Mouse (Mus musculus): ENCODE measurements around the gene Spib.

Spib gene

GRCm38 (mm10) chr7:44547725-44548124 is 15.9 kb upstream of the Spib start:
- DNase-seq, result no peak

DNA sequence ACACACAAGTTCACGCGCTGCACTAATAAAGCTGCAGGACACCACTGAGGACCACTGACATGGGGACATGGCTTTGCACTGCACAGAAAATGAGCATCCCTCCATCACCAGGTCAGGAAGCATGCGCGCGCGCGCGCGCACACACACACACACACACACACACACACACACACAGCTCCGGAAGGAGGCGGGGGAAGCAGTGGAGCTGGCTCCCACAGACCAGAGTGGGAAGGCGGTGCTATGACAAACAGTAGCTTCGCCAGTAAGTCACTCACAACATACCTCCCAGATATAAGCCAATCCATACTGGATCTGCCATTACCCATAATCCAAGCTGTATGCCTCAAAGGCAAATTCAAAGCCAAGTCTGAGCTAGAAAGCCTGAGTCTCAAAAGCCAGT is 15.2 kb upstream of the Spib start:
- DNase-seq, result no peak

- DNase-seq, result no peak
Observed at GRCm38 (mm10) chr7:44546274-44546673, 14.4 kb upstream of the Spib start.

DNA sequence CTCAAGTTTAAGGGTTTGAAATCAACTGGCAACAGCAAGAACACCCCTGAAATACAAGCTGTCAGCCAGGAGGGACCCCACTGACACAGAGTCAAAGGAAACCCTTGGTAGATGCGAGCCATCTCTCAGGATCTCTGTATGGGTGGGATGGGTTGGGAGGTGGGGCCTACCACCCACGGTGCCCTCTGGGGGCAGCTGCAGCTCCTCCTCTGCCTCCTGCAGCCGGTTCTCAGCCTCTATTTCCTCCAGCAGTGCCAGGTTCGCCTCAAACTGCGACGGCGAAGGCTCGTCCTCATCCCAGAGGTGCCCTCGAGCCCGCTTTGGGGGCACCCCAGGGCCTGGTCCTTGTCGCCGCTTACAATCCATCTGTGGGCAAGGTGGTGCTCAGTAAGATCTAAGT is 11.2 kb upstream of the Spib start:
- DNase-seq, result no peak

DNA sequence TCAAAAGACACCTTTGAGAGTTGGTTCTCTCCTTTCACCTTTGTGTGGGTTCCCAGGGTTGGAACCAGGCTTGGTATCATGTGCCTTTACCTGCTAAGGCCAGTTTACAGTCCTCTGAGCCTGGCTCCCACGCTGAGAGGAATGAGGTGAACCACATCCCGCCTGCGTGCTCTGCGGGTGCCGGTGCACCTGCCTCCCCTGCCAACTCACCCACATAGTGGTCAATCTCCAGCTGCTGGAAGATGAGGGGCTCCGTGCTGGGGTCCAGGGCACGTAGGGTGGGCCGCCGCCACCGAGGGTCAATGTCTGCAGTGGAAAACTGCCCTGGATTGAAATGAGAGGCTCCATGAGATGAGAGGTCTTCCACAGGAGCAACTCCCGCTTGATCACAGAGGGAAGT is 10.7 kb upstream of the Spib start:
- DNase-seq, result no peak

GRCm38 (mm10) chr7:44538756-44539624 is 7.1 kb upstream of the Spib start:
- DNase-seq, result no peak

GRCm38 (mm10) chr7:44537496-44537895 is 5.6 kb upstream of the Spib start:
- DNase-seq, result no peak

- no peak for DNase-seq
Observed at GRCm38 (mm10) chr7:44537009-44537408, 5.1 kb upstream of the Spib start.

GRCm38 (mm10) chr7:44536590-44536968 is 4.7 kb upstream of the Spib start:
- DNase-seq, result peak; percentile 83

DNA sequence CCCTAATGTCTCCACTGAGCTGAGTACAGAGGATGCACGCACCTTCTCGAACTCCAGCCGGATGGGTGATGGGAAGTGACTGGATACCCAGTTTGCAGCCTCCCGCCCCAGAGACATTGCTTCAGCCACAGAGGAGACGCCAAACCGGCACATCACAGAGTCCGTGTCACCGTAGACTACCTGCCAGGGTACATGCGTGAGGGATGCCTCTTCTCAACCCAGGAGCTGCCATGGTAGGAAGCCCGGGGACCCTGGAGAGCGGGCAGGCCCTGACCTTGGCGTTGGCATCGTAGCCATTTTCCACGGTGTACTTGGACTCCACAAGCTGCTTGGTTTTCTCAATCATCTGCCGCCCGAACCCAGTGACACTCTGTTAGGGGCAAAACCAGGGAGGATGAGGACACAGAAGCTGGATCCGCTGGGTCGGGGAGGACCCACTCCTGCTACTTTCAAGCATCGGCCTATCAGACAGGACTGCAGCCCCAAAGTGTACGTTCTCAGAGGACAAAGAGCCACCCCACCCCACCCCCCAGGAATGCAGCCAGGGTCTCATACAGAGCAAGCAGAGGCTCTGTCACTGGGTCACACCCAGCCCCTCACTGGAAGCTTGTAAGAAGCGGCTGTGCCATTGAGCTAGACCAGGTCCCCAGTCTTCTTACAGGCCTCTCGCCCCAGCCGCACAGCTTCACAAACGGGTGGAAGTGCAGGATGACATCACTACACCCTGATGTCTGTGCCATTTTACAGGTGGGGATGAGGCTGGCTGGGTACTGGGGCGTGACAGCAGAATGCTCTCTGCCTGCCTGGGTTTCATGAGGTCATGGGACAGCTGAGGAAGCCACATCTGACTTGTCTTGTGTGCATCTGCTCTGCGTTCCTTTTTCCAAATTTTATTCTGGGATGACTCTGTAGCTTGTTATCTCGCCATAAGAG is 4.1 kb upstream of the Spib start:
- DNase-seq, result no peak

DNA sequence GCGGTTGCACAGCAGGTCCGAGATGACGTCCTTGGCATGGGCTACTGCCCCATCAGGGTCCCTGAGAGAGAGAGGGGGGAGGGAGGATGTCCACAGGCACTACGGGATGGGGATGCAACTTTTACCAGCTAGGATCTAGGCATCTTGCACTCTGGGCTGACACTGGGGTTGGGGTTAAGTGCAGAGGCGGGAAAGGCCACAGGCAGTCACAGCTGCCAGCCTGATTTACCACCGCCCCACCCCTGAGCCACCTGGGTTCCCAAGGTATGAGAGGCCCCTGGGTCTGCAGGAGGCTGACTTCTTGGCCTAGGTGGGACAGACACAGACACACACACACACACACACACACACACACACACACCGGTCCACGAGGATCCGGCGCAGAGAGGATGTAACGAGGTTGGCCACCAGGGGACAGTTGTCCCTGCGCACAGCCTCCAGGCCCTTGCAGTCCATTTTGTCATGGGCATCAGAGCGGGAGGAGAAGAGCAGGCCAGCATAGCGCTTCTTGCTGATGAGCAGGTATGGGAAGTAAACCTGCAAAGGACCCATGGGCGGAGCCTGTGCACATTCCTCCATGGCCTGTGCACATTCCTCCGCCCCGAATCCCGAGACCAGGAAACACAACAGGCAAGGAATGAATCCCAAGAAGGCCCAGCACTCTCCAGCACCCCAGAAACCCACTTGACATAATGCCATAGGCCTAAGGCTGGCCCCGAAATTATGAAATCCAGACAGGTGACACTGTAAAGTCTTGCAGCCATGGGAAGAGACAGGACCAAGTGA is 3.0 kb upstream of the Spib start:
- DNase-seq, result no peak

DNA sequence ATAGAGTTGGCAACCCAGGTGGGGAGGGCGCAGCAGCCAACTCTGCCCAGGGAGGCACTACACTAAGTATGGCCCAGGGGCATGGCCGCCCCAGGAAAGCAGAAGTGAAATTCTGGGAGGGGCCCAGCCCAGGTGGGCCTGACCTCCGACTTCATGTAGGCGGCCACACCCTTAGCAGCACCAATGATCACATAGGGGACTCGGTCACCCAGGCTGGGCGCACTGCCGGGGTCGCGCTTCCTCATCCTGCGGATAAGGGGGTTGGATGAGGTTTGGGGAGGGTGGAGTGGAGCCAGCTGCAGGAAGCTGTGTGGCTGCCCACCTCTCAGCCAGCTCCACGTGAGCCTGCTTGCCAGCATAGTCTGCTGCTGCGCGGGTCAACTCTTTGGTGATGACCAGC is 2.4 kb upstream of the Spib start:
- peak; percentile 49 for DNase-seq

- DNase-seq, result no peak
Observed at GRCm38 (mm10) chr7:44533746-44534045, 1.8 kb upstream of the Spib start.

DNA sequence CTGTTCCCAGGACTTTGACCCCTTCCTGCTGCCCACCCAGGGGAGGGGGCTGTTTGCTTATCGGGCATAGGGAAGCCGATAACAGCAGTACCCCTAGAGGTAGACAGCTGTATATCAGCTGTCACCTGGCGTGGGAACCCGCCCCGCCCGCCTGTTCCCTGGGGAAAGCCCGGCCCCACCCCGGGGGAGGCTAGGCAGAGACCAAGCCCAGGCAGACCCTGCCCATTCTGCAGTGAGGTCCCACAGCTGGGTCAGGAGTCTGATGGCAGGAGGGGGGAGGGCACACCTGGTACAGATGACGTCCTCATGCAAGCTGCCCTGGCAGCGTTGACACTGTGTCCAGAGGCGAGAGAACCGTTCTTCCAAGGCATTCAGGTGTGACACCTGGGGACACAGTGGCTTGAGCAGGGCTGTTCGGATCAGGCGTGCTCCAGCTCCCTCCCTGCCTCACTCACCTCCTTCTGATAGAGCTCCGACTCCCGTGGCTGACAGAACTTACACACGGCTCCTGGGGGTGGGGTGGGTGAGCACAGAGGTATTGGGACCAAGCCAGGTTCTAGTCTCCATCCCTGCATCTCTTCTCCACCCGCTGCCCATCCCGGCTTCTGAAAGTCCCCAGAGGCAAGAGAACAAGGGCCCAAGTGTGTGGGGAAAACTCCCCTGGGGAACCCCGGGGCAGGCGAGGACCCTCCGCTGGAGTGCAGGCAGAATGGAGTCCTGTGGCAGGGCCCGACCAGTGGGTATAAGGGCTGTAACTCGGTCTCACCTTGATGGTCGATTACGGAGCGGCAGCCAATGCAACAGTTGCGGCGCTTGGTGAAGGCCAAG is 1.3 kb upstream of the Spib start:
- DNase-seq, result no peak

DNA sequence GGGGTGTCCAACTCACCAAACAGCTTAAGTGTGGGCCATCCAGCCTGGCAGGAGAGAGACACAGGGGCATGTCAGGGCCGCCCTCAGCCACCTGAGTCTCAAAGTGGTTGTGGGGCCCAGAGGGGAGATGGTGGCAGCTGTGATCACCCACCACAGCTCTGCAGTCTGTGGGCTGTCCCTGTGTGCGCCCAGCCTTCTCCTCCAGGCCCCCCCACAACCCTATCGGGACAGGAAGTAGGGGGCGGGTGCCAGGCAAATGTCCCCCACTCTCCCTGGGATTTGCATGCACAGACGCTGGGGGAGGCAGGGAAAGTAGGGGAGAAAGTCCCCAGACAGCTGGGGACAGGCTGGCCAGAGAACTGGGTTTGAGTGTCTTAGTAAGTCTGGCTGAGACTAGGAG is 664 bp downstream of the Spib start:
- no peak for DNase-seq

DNA sequence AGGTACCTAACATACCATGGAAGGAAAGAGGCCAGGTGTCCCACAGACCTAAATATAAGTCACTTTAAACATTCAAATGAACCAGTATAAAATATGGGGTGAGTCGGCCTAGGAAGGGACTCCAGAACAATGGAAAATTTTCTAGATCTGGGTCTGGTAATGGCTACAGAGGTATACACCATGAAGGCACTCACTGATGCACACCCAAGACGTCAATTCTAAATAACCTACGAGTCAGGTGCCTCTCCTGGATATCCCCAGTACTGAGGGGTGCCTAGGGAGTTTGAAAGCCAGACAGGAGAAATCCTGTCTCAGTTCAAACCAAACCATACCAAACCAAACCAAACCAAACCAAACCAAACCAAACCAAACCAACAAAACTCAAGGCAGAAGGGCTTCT is 1.4 kb downstream of the Spib start:
- DNase-seq, result no peak

- DNase-seq, result no peak
Observed at GRCm38 (mm10) chr7:44529518-44529917, 2.4 kb downstream of the Spib start.

- peak; percentile 88 for DNase-seq
Observed at GRCm38 (mm10) chr7:44527483-44528398, 4.1 kb downstream of the Spib start.

GRCm38 (mm10) chr7:44526414-44527154 is 5.3 kb downstream of the Spib start:
- DNase-seq, result no peak

DNA sequence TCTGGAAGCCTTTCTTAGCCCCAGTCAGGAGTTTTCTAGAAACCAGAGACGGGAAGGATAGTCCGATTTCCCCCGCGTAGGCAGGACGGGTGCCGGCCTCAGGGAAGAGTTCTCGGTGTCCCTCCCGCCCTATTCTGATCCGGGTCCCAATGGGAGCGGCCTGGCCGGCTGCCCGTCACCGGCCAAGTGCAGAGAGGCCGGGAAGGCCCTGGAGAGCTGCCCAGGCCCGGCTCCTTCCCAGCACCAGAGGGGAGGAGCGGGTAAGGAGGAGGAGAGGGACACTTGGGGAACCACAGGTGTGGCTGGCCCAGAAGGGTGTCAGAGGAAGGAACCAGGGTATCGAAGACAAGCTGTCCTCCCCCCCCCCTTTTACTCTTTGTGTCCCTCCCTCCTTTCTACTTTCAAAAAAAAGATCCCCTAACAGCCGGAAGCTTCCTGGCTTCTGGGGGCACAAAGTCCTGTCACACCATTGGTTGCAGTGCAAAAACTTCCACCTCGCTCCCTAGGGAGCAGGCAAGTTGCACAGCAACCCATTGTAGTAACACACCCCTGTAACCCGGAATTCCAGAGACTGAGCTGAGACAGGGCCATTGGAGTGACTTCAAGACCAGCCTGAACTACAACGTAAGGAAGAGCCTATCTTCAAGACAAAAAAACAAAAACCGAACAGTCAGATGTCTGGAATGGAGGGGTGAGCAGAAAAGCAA is 6.6 kb downstream of the Spib start:
- peak; percentile 91 for DNase-seq

Data from lung, postnatal 36 days (tissue).